In the genomic region with DNA sequence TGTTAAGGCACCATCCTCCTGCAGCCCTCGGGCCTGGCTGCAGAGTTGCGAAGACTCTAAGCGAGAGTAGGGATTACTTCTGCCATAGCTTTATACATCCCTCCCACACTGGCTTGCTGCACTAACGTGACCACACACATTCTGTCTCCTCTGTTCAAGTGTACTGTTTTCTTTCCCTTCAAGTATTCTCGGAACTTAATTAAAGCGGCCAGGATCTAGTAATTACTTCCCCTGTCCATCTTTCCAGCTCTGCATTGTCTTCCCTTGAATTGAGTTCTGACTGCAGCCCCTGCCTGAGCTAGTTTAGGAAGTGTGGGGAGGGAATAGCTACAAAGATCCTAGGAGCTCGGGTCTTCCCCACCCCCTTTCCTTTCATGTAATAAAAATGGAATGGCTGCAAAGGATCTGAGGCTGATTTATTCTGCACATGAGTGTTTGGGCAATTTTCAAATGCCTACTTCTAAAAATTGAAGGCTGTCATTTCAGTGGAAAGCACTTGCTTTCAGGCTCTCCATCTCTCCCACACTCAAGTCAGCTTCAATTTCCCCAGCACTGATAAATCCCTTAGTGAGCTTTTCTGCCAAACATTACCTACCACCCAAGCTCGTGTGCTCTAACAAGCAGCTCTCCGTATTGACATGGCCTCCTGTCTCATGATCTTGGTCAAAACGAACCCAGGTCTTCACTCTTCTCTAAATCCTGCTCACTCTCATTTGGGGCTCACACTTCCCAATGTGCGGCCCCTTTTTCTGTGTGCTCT, we compare ENCODE assay signal across 13 mouse cellular contexts.
DNase-seq lines count a peak whose midpoint lies in the region; ATAC-seq lines count a peak whose summit lies in the region.
"Had no signal": no experiment of that assay in that cellular context is flagged by ENCODE, and none has a peak within 500 bp of the region (broad histone marks: within the 10 kb centered on the region; RNA-seq: fewer than 3 reads in every experiment).

No protein-coding gene starts in this region.

- no peaks in the 10 kb centered on the region for H3K27me3 ChIP-seq in heart, embryonic 12.5 days (replicated peaks)
- peaks cover 27% of the 10 kb centered on the region for H3K27me3 ChIP-seq in forebrain, embryonic 15.5 days
- peaks cover 9% of the 10 kb centered on the region; the same call in 1 of the 2 replicates for H3K27me3 ChIP-seq in midbrain, embryonic 15.5 days (replicated peaks)
- H3K27me3 ChIP-seq: stomach, embryonic 15.5 days had no signal

- no peak overlapping the region for H3K9ac ChIP-seq in heart, embryonic 12.5 days
- no peak overlapping the region for H3K9ac ChIP-seq in forebrain, embryonic 15.5 days (replicated peaks)
- no peak overlapping the region for H3K9ac ChIP-seq in midbrain, embryonic 15.5 days
- H3K9ac ChIP-seq: liver, embryonic 14.5 days; stomach, embryonic 15.5 days had no signal

- no peaks in the 10 kb centered on the region for H3K36me3 ChIP-seq in heart, embryonic 12.5 days
- no peaks in the 10 kb centered on the region for H3K36me3 ChIP-seq in forebrain, embryonic 15.5 days
- no peaks in the 10 kb centered on the region for H3K36me3 ChIP-seq in midbrain, embryonic 15.5 days (replicated peaks)
- H3K36me3 ChIP-seq: stomach, embryonic 15.5 days had no signal

- WGBS in heart, embryonic 12.5 days = 63% methylated on average over 11 of the region's 11 CpGs
- WGBS in forebrain, embryonic 15.5 days = 8% methylated on average over 11 of the region's 11 CpGs
- 17% methylated on average over 11 of the region's 11 CpGs for WGBS in midbrain, embryonic 15.5 days

- H3K9me3 ChIP-seq in heart, embryonic 12.5 days (replicated peaks) = 0 out of 2 replicates have a peak, but pooled peaks cover 2% of the 10 kb centered on the region
- no peaks in the 10 kb centered on the region for H3K9me3 ChIP-seq in forebrain, embryonic 15.5 days
- no peaks in the 10 kb centered on the region for H3K9me3 ChIP-seq in midbrain, embryonic 15.5 days
- H3K9me3 ChIP-seq: stomach, embryonic 15.5 days had no signal

- ATAC-seq in heart, embryonic 12.5 days (ENCODE audit: insufficient number of reproducible peaks, low FRiP score) = no peak
- ATAC-seq in forebrain, embryonic 15.5 days (replicated peaks) = peak; percentile 84
- peak; percentile 55; the same call in 1 of the 2 replicates for ATAC-seq in midbrain, embryonic 15.5 days (replicated peaks)
- ATAC-seq in granulocyte monocyte progenitor cell, adult 5-6 weeks (replicated peaks; ENCODE audit: poor library complexity, severe bottlenecking) = no peak

- peaks cover 40% of the 10 kb centered on the region for H3K4me1 ChIP-seq in heart, embryonic 12.5 days (replicated peaks)
- peaks cover 40% of the 10 kb centered on the region for H3K4me1 ChIP-seq in forebrain, embryonic 15.5 days
- peaks cover 33% of the 10 kb centered on the region for H3K4me1 ChIP-seq in midbrain, embryonic 15.5 days
- H3K4me1 ChIP-seq: stomach, embryonic 15.5 days had no signal

- H3K27ac ChIP-seq in heart, embryonic 12.5 days (ENCODE audit: poor library complexity, severe bottlenecking) = no peak overlapping the region
- peak overlapping the region; percentile 35; the same call in 1 of the 2 replicates for H3K27ac ChIP-seq in forebrain, embryonic 15.5 days (replicated peaks)
- peak overlapping the region; percentile 50 for H3K27ac ChIP-seq in midbrain, embryonic 15.5 days
- H3K27ac ChIP-seq: heart, adult 2 months; liver, embryonic 14.5 days; stomach, embryonic 15.5 days had no signal

- no peak overlapping the region for H3K4me2 ChIP-seq in heart, embryonic 12.5 days
- H3K4me2 ChIP-seq in forebrain, embryonic 15.5 days (replicated peaks) = no peak overlapping the region; the same call in 1 of the 2 replicates
- H3K4me2 ChIP-seq in midbrain, embryonic 15.5 days = no peak overlapping the region
- H3K4me2 ChIP-seq: stomach, embryonic 15.5 days had no signal

- H3K4me3 ChIP-seq in heart, embryonic 12.5 days = no peak overlapping the region
- H3K4me3 ChIP-seq in forebrain, embryonic 15.5 days = no peak overlapping the region
- H3K4me3 ChIP-seq in midbrain, embryonic 15.5 days = no peak overlapping the region
- H3K4me3 ChIP-seq: heart, adult 2 months; stomach, embryonic 15.5 days had no signal

- DNase-seq in heart, adult 11 months = peak; percentile 42
- peak; percentile 22 for DNase-seq in embryo, embryonic 11 days
- DNase-seq in urinary bladder, postnatal 25 days (ENCODE audit: low spot score) = no peak
- no peak for DNase-seq in layer of hippocampus, adult 9-11 months
- DNase-seq: adrenal gland, postnatal 25 days; heart, adult 2 months; thymus, postnatal 25 days had no signal

Comparison
In these comparisons a context has a peak if more than half of its experiments do, and no peak if none do; other contexts are left out.
1. DNase-seq: peak in heart, adult 11 months (single experiment) and embryo, embryonic 11 days (single experiment); none in urinary bladder, postnatal 25 days (single experiment) and layer of hippocampus, adult 9-11 months (single experiment).
2. ATAC-seq: peak in forebrain, embryonic 15.5 days (single experiment) and midbrain, embryonic 15.5 days (single experiment); none in heart, embryonic 12.5 days (single experiment) and granulocyte monocyte progenitor cell, adult 5-6 weeks (single experiment).